Mouse (Mus musculus) bone marrow macrophage, adult 2 months (primary cell): ENCODE measurements at regions not wholly inside any gene's neighbourhood (a gene's known extent, or its start where the extent isn't known, plus 50 kb on each side); places are given as distances from the start of the nearest gene placed in this dataset.

Source experiments
- CTCF ChIP-seq: IDR thresholded peaks from 2 replicates; pipeline ENCODE4 v1.5.1; 2012; ENCODE audit warnings: low read depth, mild to moderate bottlenecking, low read length, moderate library complexity
- POLR2A ChIP-seq: IDR thresholded peaks from 2 replicates; pipeline ENCODE4 v1.6.1; 2012; ENCODE audit warnings: mild to moderate bottlenecking, low read depth, low read length, borderline replicate concordance

DNA sequence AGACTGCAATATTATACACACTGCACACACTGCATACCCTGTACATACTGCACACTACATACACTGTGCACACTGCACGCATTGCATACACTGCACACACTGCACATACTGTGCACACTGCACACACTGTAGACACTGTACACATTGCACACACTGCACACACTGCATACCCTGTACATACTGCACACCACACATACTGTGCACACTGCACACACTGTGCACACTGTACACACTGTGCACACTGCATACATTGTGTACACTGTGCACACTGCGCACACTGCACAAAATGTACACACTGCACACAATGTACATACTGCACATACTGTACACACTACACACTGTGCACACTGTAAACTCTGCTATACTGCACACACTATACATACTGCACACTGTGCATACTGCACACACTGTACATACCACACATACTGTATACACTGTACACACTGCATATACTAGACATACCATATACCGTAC, 405.1 kb downstream of the Rnd3 start:
- TF ChIP-seq CTCF (no peak), POLR2A (no peak)
